Mouse (Mus musculus): ENCODE data around the gene 4930415O20Rik. TPM values are rescaled to one million over a fixed set of nuclear protein-coding genes. Genes with fewer than 3 reads are reported as not detected.
A peak's percentile ranks its signal among the peaks of the same experiment; 100 is the strongest.

Gene 4930415O20Rik
- polyA plus RNA-seq, 1 experiment from 2014 or later = not detected

GRCm38 (mm10) chr15:98596609-98597008 lies 25.8 kb downstream of the 4930415O20Rik start:
- no peak overlapping the region for H3K9ac ChIP-seq
- no peak overlapping the region for H3K27ac ChIP-seq
- no peaks in the 10 kb centered on the region for H3K27me3 ChIP-seq
- H3K4me3 ChIP-seq (replicated peaks) = no peak overlapping the region
- H3K36me3 ChIP-seq (replicated peaks) = peaks cover 95% of the 10 kb centered on the region
- no peaks in the 10 kb centered on the region for H3K4me1 ChIP-seq
- H3K9me3 ChIP-seq = no peaks in the 10 kb centered on the region
- 93% methylated on average over 14 of the region's 14 CpGs for WGBS
- H3K4me2 ChIP-seq = no peak overlapping the region
- no peak for ATAC-seq (ENCODE audit: low FRiP score)

- 88% methylated on average over 12 of the region's 12 CpGs for WGBS
- Histone ChIP-seq H3K27me3 (no peaks in the 10 kb centered on the region), H3K4me3 (replicated peaks) (no peak overlapping the region), H3K9ac (no peak overlapping the region), H3K36me3 (replicated peaks) (peaks cover 93% of the 10 kb centered on the region), H3K4me2 (no peak overlapping the region), H3K9me3 (no peaks in the 10 kb centered on the region), H3K27ac (no peak overlapping the region), H3K4me1 (peaks cover 13% of the 10 kb centered on the region)
- no peak for ATAC-seq (ENCODE audit: low FRiP score)
Observed at GRCm38 (mm10) chr15:98600036-98600709, 29.4 kb downstream of the 4930415O20Rik start.

- no peak overlapping the region for H3K4me2 ChIP-seq
- H3K4me1 ChIP-seq = peaks cover 15% of the 10 kb centered on the region
- no peak for ATAC-seq (ENCODE audit: low FRiP score)
- H3K4me3 ChIP-seq (replicated peaks) = no peak overlapping the region
- H3K27ac ChIP-seq = no peak overlapping the region
- WGBS = 88% methylated on average over 7 of the region's 7 CpGs
- peaks cover 78% of the 10 kb centered on the region for H3K36me3 ChIP-seq (replicated peaks)
- H3K27me3 ChIP-seq = no peaks in the 10 kb centered on the region
- no peaks in the 10 kb centered on the region for H3K9me3 ChIP-seq
- no peak overlapping the region for H3K9ac ChIP-seq
Observed at GRCm38 (mm10) chr15:98601832-98602190, 31.0 kb downstream of the 4930415O20Rik start.

- H3K4me3 ChIP-seq (replicated peaks) = no peak overlapping the region
- H3K36me3 ChIP-seq (replicated peaks) = peaks cover 72% of the 10 kb centered on the region
- H3K9ac ChIP-seq = no peak overlapping the region; the same call in 1 of the 2 replicates
Observed at GRCm38 (mm10) chr15:98602191-98602881, 31.5 kb downstream of the 4930415O20Rik start.

GRCm38 (mm10) chr15:98602921-98603458 lies 32.2 kb downstream of the 4930415O20Rik start:
- Histone ChIP-seq H3K4me2 (no peak overlapping the region), H3K27me3 (no peaks in the 10 kb centered on the region), H3K4me3 (replicated peaks) (no peak overlapping the region; the same call in 1 of the 2 replicates), H3K9ac (no peak overlapping the region), H3K27ac (no peak overlapping the region), H3K4me1 (peaks cover 27% of the 10 kb centered on the region), H3K36me3 (replicated peaks) (peaks cover 66% of the 10 kb centered on the region), H3K9me3 (no peaks in the 10 kb centered on the region)
- no peak for ATAC-seq (ENCODE audit: low FRiP score)
- 65% methylated on average over 4 of the region's 4 CpGs for whole genome bisulfite sequencing

More at GRCm38 (mm10) chr15:98602191-98602881, 31.5 kb downstream of the 4930415O20Rik start:
- no peak for ATAC-seq (ENCODE audit: low FRiP score)
- no peak overlapping the region for H3K4me2 ChIP-seq
- H3K27ac ChIP-seq = no peak overlapping the region
- 71% methylated on average over 13 of the region's 13 CpGs for WGBS
- H3K9me3 ChIP-seq = no peaks in the 10 kb centered on the region
- peaks cover 20% of the 10 kb centered on the region for H3K4me1 ChIP-seq
- H3K27me3 ChIP-seq = no peaks in the 10 kb centered on the region

- Histone ChIP-seq H3K36me3 (replicated peaks) (peaks cover 55% of the 10 kb centered on the region), H3K9ac (no peak overlapping the region), H3K27me3 (no peaks in the 10 kb centered on the region), H3K27ac (no peak overlapping the region), H3K4me2 (no peak overlapping the region), H3K4me3 (replicated peaks) (no peak overlapping the region), H3K9me3 (no peaks in the 10 kb centered on the region), H3K4me1 (peaks cover 34% of the 10 kb centered on the region)
- WGBS = 95% methylated on average over 24 of the region's 24 CpGs
- ATAC-seq (ENCODE audit: low FRiP score) = no peak
Observed at GRCm38 (mm10) chr15:98604041-98604575, 33.3 kb downstream of the 4930415O20Rik start.

- Histone ChIP-seq H3K4me1 (peaks cover 41% of the 10 kb centered on the region), H3K27me3 (no peaks in the 10 kb centered on the region), H3K4me2 (no peak overlapping the region), H3K27ac (no peak overlapping the region), H3K4me3 (replicated peaks) (no peak overlapping the region), H3K36me3 (replicated peaks) (peaks cover 39% of the 10 kb centered on the region), H3K9ac (no peak overlapping the region), H3K9me3 (no peaks in the 10 kb centered on the region)
- 92% methylated on average over 12 of the region's 12 CpGs for WGBS
- no peak for ATAC-seq (ENCODE audit: low FRiP score)
Observed at GRCm38 (mm10) chr15:98606051-98606536, 35.3 kb downstream of the 4930415O20Rik start.

- 65% methylated on average over 9 of the region's 9 CpGs for WGBS
- H3K9ac ChIP-seq = no peak overlapping the region
- no peak for ATAC-seq (ENCODE audit: low FRiP score)
- H3K4me2 ChIP-seq = 0 out of 2 replicates have a peak overlapping the region, but pooled peaks have one; percentile 77
- peaks cover 33% of the 10 kb centered on the region for H3K36me3 ChIP-seq (replicated peaks)
- H3K27ac ChIP-seq = no peak overlapping the region
- no peak overlapping the region for H3K4me3 ChIP-seq (replicated peaks)
- H3K27me3 ChIP-seq = no peaks in the 10 kb centered on the region
- H3K4me1 ChIP-seq = peaks cover 41% of the 10 kb centered on the region
- H3K9me3 ChIP-seq = no peaks in the 10 kb centered on the region
Observed at GRCm38 (mm10) chr15:98606739-98607138, 35.9 kb downstream of the 4930415O20Rik start.

- H3K27ac ChIP-seq = 0 out of 2 replicates have a peak overlapping the region, but pooled peaks have one; percentile 46
Observed at GRCm38 (mm10) chr15:98607557-98607956, 36.8 kb downstream of the 4930415O20Rik start.

GRCm38 (mm10) chr15:98608058-98608783 lies 37.4 kb downstream of the 4930415O20Rik start:
- Histone ChIP-seq H3K9me3 (no peaks in the 10 kb centered on the region), H3K4me3 (replicated peaks) (peak overlapping the region; percentile 82), H3K9ac (peak overlapping the region; percentile 92), H3K36me3 (replicated peaks) (peaks cover 20% of the 10 kb centered on the region), H3K27me3 (no peaks in the 10 kb centered on the region), H3K4me1 (peaks cover 33% of the 10 kb centered on the region), H3K4me2 (peak overlapping the region; percentile 77), H3K27ac (peak overlapping the region; percentile 89; the same call in 1 of the 2 replicates)
- WGBS = 17% methylated on average over 10 of the region's 10 CpGs
- no peak for ATAC-seq (ENCODE audit: low FRiP score)

More at GRCm38 (mm10) chr15:98607557-98607956, 36.8 kb downstream of the 4930415O20Rik start:
- Histone ChIP-seq H3K27me3 (no peaks in the 10 kb centered on the region), H3K9ac (peak overlapping the region; percentile 92; the same call in 1 of the 2 replicates), H3K4me1 (peaks cover 36% of the 10 kb centered on the region), H3K36me3 (replicated peaks) (peaks cover 26% of the 10 kb centered on the region), H3K4me2 (peak overlapping the region; percentile 77), H3K4me3 (replicated peaks) (peak overlapping the region; percentile 82), H3K9me3 (no peaks in the 10 kb centered on the region)
- WGBS = 59% methylated on average over 4 of the region's 4 CpGs
- ATAC-seq (ENCODE audit: low FRiP score) = no peak

- Histone ChIP-seq H3K4me3 (replicated peaks) (peak overlapping the region; percentile 82), H3K9me3 (no peaks in the 10 kb centered on the region), H3K9ac (peak overlapping the region; percentile 92), H3K4me2 (peak overlapping the region; percentile 77), H3K27me3 (no peaks in the 10 kb centered on the region), H3K27ac (peak overlapping the region; percentile 89), H3K36me3 (replicated peaks) (peaks cover 14% of the 10 kb centered on the region), H3K4me1 (peaks cover 29% of the 10 kb centered on the region)
- 0% methylated on average over 7 of the region's 26 CpGs for WGBS
- no peak; the same call in 1 of the 2 replicates for ATAC-seq (ENCODE audit: low FRiP score)
Observed at GRCm38 (mm10) chr15:98608784-98609250, 38.0 kb downstream of the 4930415O20Rik start.
